Mouse (Mus musculus): ENCODE data around the gene Egr2.

Gene Egr2

GRCm38 (mm10) chr10:67535256-67535655, at the start of gene Egr2:
Egr2 (plus strand) TSS chr10:67535475.
- peak; percentile 39 for DNase-seq

DNA sequence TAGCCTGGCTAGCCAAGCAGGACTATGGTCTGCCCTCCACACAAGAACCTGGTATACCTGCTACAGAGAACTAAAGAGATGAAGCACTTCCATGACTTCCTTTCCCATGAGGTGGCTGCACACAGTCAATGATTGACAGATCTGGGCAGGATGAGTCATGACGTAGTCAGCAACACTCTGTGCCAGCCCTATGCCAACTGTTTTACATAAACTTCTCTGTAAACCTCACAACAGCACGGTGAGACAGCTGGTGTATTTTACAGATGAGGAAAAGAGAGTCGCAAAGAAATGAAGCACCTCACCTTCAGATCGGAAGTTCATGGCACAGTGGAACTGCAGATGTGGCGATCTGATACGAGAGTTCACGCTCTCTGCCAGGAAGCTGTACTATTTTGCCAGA, 47.8 kb upstream of the Egr2 start:
- DNase-seq = no peak

GRCm38 (mm10) chr10:67489836-67490235, 45.4 kb upstream of the Egr2 start:
- no peak for DNase-seq

DNA sequence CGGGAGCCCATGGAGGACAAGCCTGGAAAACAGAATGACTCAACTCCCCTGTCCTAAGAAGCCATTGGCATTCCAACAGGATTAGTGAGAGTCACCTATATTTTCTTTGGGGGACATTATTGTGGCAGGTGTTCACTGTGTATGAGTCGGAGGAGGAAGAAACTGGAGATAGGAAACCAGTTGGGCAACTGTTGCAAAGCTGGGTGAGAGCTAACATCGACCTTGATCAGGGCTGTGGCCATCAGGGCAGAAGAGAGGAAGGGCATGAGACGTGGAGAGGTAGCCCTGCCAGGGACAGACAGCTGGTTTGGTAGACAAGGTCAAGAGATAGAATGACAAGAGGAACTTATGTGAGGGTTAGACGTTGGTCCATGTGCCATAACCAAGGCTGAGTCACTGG, 44.6 kb upstream of the Egr2 start:
- DNase-seq = no peak

DNA sequence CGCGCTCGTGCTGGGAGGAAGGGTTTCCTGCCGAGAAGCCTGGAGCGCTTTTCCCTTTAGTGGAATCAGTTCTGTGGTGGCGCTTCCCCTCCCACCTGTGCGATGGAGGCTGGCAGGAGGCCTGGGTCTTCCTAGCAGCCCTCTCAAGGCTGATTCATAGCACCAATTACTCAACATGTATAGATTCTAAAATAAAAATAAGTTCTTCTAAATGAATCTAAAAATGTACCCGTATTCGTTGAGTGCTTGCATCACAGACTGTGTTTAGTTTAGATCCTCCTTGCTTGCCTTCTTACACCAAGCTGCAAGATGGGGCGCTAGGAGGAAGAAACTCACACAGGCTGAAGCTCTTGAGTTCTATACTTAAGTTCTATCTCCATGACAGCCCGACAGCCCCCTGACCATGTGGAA, 43.1 kb upstream of the Egr2 start:
- peak; percentile 58 for DNase-seq

- DNase-seq = no peak
These were observed 41.7 kb upstream of the Egr2 start for GRCm38 (mm10) chr10:67493556-67493955.

GRCm38 (mm10) chr10:67497144-67497892, 38.0 kb upstream of the Egr2 start:
- DNase-seq = no peak

DNA sequence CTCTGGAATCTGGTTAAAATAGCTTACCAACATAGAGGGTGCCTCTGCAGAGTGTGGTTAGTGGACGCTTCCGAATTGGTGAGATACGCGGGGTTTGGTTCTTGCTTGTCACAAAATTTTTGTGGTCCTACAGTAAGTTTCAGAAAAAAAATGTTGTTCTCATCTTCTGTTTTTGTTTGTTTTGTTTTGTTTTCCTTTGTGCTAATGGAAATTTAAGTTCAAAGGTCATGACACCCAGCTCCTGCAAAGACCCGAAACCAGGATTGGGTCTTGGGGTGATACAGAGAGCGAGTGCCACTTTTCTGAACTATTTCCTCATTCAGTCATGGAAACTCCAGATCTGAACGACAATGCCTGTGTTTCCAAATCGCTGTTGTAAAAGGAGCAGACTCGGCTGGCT, 37.3 kb upstream of the Egr2 start:
- no peak for DNase-seq

DNA sequence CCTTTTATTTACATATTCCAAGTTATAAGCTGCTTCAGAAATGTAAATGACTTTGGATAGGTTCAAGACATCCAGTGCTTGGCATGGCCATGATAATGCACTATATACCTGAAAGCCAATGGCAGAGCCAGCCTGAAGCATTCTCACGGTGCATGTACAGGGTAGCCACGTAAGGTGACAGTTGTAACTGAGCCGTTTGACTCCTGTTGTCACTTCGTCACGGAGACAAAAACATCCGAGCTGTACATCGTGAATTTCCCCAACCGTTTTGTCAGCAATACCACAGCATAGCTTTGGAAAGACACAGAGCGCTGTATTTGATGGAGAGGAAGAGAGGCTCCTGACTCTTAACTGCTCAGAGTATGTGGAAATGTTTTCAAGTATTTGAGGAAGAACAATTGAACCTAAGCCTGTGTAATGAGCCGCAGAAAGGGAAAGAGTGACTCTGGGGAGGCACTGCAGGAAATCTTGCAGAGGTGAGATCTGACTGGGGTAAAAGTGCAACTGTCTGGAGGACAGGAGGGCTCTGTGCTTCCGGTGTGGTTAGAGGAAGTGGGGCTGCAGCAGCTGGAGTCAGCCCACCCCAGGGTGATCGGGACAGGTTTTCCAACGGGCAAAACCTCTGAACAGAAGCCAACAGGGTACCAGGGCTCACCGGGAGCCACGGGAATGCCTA, 31.8 kb upstream of the Egr2 start:
- DNase-seq = no peak

- no peak for DNase-seq
These were observed 31.2 kb upstream of the Egr2 start for GRCm38 (mm10) chr10:67504046-67504445.

- DNase-seq = no peak
These were observed 30.0 kb upstream of the Egr2 start for GRCm38 (mm10) chr10:67505248-67505647.

DNA sequence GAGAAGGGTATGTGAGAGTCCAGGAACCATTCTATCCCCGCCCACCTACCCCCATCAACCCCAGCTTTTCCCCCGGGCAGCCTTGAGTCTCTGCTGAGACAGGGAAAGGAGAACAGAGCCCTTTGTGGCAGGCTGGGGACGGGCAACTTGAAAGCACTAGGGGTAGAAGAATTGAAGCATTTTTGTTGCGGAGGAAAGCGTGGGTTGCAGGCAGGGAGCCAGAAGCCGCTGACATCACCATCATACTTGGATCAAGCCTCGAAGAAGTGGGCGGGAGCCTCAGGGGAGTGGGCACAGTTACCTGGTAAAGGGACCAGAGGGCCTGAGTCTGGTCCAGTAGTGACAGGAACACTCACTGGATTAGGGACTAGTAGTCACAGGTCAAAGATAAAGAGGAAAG, 23.1 kb upstream of the Egr2 start:
- DNase-seq = no peak

DNA sequence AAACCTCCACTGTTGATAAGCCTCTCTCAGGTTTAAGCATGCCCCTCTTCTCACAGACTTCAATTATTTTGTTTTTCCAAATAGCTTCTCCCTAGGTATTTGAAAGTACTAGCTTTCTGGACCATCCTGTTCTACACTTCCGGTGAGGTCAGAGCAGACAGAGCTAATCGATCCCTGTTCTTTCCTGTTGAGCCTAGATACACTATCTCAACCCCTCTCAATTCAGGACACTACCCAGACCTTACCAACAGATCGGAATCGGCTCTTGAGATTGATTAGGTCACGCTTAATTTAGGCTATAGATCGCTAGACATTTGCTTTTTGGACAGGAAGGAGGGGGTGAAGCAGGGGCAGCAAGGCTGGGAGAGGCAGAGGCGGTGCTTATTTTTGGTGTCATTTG, 22.4 kb upstream of the Egr2 start:
- no peak for DNase-seq

DNA sequence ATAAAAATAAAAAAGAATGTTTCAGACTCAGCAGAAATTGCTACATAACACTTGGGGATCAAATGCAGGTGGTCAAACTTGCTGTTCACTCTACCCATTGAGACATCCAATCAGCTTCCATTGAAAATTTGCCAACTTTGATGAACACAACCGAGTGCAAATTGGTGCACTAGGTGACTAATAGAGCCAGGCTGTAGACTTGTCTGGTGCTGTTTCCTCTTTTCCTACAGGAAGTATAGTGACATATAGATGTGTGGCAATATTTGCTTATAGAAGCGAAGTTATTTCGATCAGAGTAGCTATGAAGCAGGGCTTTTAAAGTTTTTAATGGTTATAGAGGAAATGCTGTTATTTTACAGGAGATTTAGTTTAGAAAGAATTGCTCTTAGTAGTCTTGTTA, 16.5 kb upstream of the Egr2 start:
- DNase-seq = no peak

- DNase-seq = no peak
These were observed 11.1 kb upstream of the Egr2 start for GRCm38 (mm10) chr10:67524130-67524529.

DNA sequence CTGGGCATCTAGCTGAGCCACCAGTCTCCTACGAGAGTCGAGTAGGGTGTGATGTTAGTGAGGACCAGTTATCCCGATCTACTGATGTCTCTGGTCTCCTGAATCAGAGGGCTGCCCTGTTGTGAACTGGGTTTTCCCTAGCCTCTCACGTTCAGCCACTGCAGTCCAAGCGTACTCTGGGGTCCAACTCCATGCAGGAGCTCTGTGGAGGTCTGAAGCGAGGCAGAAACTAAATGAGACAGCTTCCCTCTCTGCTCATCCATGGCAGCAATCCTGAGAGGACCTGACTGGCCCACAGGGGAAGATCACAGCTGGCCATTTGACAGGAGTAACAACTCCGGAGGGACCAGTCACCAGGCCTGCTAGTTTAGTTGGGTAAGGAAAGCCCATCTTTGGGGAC, 10.6 kb upstream of the Egr2 start:
- DNase-seq = no peak

DNA sequence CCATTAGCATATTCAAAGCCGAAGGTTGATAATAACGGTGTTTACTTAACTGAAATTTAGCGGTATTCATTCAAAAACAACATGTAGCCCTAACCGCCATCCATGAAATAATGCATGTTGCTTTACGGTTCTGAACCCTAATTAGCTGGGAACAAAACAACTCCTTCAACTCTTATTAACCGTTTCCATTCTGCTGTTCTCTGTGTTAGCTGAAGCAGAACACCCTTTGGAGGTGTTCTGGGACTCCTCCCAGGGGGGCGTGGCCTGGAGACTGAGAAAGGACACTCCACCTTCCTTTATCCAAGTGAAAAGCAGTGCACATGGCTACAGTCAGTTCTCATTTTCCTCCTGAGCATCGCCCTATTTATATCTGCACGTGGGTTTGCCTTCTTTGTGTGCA, 8.8 kb upstream of the Egr2 start:
- DNase-seq = no peak

DNA sequence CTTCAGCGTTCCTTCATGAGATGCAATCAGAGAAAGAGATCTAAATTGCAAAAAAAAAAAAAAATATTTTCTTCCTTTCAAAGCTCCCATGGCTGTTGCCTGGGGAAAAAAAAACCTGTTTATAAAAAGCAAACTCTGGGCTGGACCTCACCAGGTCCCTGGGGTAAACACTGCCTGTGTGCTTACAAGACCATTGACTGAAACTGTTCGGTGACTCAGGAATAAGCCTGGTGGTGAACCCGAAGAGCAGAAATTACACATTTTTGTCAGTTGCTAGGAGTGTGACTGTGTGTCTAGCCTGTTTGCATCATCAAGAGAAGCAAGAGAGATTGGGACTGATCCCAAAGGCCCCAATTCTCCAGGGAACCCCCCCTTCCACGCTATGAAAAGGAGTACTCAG, 5.5 kb upstream of the Egr2 start:
- no peak for DNase-seq

- DNase-seq = peak; percentile 55
These were observed 697 bp downstream of the Egr2 start for GRCm38 (mm10) chr10:67535972-67536371.

DNA sequence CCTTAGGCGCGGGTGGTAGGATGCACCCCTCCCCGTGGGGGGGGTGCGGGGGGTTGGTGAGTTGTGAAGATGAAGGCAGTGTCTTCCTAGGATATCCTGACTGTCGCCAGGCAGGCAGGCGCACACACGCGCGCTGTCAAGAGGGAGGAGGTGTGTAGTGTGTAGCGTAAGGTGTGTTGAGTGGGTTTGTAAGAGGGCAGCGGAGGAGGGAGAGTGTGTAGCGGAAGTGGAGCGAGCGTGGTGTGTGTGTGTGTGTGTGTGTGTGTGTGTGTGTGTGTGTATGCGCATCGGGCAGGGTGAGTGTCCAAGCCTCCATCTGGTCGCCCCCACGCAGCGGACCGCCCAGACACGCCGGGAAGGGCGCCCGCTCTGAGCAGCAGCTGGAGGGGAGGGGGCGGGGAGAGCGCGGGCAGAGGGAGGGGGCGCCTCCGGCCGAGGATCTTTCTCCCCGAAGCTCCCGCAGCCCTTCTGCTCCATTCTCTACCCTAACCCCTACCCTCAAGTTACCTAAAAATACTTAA, 1.4 kb downstream of the Egr2 start:
- DNase-seq = peak; percentile 47

GRCm38 (mm10) chr10:67537151-67537994, 2.1 kb downstream of the Egr2 start:
- peak; percentile 81 for DNase-seq

GRCm38 (mm10) chr10:67538106-67538505, 2.8 kb downstream of the Egr2 start:
- no peak for DNase-seq

GRCm38 (mm10) chr10:67538585-67539400, 3.5 kb downstream of the Egr2 start:
- peak; percentile 33 for DNase-seq

Data from right cerebral cortex, postnatal 4 days (tissue).